Mouse (Mus musculus): ENCODE measurements at regions not wholly inside any gene's neighbourhood (a gene's known extent, or its start where the extent isn't known, plus 50 kb on each side); places are given as distances from the start of the nearest gene placed in this dataset.

DNA sequence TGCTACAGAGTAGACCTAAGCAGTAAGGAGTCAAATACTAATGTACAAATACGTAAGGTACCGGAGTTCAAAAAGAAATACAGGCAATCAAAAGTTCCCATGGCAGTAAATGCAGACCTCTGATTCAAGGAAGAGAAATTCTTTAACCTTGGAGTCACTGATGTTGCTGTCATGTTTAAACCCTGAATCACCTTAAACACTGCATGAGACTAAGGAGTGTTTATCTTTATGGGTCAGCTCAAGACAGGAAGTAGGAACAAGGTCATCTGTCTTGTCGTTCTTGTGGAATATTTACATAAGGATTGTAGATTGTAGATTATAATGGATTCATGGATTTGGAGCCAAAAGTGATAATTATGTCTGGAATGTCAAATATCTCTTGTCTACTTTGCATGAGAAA, 1708.7 kb upstream of the Slc10a2 start:
- no peak for DNase-seq

- no peak for DNase-seq
Observed at GRCm38 (mm10) chr8:6807116-6807515, 1702.0 kb upstream of the Slc10a2 start.

DNA sequence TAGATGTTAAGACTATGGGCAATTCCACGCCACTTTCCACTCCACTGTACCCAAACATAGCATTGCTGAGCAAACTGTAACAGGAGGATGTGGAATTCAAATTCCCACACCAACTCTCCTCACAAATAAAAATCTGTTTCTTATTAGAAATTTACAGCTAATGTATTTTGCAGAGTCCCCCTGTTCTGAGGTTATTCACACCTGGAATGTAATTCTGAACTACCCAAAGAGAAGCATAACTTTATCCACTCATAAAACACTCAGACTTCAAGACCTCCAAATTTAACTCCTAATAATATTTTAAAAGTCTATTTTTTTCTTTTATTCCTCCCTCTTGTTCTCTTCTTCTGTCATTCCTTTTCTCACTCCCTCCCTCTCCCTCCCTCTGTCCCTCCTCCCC, 1698.0 kb upstream of the Slc10a2 start:
- no peak for DNase-seq

DNA sequence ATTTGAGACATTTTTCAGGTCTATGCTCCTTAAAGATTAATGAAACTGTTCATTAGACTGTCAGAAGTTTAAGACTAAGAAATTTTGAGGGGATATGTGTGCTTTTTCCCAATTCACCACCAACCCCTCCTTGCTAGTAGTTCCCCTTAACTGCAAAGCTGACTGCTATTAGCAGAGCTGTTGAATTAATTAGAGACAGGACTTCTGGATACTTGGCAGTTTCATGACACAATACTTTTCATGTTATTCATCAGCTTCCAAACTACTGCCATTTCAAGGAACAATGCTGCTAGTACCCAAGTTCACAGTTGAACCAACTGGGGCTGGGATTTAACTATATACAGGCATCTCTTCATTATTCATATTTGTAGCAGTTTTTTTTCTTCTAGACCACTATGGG, 1695.9 kb upstream of the Slc10a2 start:
- DNase-seq: no peak

DNA sequence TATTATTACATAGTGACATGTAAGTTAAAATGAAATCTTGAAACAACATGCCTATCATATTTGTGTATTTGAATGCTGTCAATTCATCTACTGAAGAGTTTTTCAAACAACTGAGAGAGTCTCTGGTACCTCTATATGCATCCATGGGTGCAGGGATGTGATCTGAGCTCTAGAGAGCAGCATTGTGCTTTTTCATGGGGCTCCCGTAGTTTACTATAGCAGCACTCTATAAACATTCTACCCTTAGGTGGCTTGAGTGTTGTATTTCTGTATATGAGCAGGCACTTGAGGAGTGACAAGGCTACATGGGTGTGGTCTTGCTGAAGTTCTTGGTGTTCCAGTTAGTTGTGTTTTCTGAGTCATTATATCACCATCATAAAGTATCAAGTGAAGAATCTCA, 1683.9 kb upstream of the Slc10a2 start:
- DNase-seq: no peak

DNA sequence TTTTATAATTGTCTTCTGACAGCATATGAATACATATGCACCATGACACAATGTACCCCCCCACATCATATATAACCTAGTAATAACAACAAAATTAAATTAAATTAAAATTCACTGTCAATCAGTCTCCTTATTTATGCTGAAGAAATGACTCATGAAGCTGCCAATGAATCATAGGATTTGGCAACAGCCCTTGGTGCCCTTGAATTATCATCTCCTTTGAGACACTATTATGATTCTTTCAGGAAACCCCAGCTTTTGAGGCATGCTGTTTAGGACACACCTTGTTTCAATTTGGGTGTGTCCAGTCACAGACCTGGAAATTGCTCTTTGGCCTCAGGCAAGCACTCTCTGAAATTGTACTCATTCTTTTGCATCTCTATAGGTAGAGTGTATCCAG, 1675.8 kb upstream of the Slc10a2 start:
- no peak for DNase-seq

DNA sequence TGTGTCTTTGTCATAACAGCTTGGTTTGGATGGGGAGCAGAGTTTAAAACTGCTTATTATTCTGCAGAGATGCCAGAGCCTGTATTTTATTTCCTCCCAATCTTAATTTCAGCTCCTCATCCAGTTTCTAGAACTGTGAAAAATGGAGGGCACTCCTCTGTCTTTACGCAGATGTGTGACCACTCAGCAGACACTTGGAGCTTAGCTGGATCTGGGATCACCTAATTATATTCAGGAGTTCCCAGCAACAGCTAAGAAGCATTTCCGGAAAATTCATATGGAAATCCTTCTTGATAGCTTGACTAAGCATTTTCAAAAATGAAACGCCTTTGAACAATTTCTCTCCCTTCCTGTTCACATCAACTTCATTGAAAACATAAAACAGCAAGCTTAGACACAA, 1670.0 kb upstream of the Slc10a2 start:
- no peak for DNase-seq

GRCm38 (mm10) chr8:6729571-6729970, 1624.4 kb upstream of the Slc10a2 start:
- DNase-seq: no peak

- DNase-seq: no peak
Observed at GRCm38 (mm10) chr8:6708886-6709449, 1603.8 kb upstream of the Slc10a2 start.

GRCm38 (mm10) chr8:6688595-6688994, 1583.4 kb upstream of the Slc10a2 start:
- DNase-seq: no peak

DNA sequence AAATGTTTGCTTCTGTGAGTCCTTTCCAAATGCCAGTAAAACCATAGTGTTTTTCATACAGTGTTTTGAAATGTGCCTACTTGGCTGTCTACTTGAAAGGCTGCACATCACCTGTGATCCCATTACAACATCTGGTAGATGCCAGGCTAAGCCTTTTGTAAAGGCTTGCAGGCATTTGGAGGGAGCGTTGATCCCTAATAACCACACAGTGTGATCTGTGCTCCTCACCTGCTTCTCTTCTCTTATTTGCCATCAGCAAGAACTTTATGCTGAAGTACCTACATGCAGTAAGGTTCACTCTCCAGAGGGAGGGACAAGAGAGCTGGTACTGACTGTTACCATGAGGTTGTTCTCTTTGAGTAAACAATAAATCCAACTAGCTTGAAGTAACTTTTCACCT, 1553.7 kb upstream of the Slc10a2 start:
- no peak for DNase-seq

GRCm38 (mm10) chr8:6657451-6657990, 1552.4 kb upstream of the Slc10a2 start:
- no peak for DNase-seq

- DNase-seq: no peak
Observed at GRCm38 (mm10) chr8:6652180-6652579, 1547.0 kb upstream of the Slc10a2 start.

- DNase-seq: no peak
Observed at GRCm38 (mm10) chr8:6648083-6648482, 1542.9 kb upstream of the Slc10a2 start.

DNA sequence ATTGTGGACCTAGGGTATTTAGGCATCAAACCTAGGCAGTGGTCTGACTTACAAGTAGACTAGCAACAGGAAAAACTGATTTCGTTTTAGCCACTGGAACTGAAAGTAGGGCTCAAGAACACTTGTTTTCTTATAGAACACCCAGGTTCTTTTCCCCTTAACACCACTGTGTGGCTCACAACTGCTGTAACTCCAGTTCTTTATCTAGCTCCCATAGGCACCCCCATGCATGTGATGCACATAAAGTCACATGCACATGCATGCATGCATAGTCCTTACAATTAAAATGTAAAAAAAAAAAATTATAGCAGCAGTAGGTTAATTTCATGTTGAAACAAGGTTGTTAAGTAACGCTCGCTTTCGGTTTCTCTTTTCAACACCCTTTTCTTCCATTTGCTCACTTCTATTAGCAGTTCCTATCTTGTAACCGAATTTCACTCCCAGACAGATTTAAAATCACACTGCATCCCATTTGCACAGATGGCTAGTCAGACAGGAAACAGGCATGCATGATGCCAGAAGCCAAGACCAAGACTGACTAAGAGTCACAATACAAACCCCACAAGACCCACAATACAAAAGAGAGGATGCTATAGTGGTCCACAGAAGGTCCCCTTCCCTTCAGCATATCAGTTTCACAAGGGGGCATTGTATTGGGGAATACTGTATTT, 1540.3 kb upstream of the Slc10a2 start:
- DNase-seq: no peak

GRCm38 (mm10) chr8:6644396-6644795, 1539.2 kb upstream of the Slc10a2 start:
- DNase-seq: no peak

- DNase-seq: no peak
Observed at GRCm38 (mm10) chr8:6627009-6627557, 1521.9 kb upstream of the Slc10a2 start.

GRCm38 (mm10) chr8:6608891-6609290, 1503.7 kb upstream of the Slc10a2 start:
- DNase-seq: no peak

DNA sequence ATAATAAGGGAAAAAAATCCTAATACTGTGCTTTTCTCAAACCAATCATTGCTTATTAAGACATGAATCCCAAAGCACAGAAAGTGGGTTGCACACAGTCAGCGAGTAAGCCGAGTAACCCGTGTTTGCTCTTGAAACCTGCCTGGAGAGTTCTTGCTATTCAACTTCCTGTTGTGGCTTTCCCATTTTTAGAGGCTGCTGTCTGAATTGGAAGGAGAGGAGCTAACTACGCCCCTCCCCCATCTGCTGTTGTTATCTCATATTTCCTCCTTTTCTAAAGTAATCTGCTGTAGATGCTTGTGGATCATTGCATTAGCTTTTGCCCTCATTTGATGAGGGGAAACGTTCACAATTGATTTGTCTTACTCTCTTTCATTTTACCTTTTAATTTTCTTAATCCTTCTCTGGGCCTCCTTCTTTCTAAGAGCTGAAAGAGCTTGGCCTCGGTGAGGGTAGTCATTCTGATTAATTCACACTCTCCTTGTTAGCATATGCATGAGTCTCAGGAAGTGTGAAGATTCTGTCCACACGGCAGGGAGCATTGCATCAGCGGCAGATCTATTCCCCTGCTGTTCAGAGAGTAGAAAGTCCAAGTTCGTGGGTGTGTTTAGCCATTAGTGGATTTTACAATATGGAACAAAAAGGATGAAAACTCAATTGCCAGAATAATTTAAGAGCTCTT, 1501.8 kb upstream of the Slc10a2 start:
- DNase-seq: no peak

DNA sequence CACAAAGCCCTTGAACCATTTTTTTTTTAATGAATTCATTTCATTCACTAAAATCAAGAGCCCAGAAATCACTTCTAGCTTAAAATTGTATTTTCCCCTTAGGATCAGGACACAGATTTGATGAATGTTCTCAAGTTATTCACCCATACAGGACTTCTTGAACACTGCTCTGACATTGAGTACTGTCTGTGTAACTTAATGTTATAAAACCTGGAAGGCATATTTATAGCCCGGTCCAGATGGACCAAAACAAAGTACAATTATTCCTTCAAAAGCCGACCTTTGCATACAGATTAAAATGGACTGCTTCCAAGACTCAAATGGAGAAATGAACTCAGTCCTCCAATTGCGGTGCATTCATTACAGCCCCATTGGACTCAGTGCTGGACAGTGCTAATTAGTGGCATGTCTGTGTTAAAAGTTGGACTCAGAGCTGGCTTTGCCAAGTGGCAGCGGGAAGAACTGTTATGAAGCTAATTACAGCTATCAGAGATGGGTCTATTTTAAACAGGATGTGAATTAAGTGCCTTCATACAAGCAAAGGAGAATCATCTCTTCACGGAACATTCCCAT, 1499.2 kb upstream of the Slc10a2 start:
- DNase-seq: no peak

- DNase-seq: no peak
Observed at GRCm38 (mm10) chr8:6590146-6590545, 1485.0 kb upstream of the Slc10a2 start.

- no peak for DNase-seq
Observed at GRCm38 (mm10) chr8:6583337-6584096, 1478.4 kb upstream of the Slc10a2 start.

DNA sequence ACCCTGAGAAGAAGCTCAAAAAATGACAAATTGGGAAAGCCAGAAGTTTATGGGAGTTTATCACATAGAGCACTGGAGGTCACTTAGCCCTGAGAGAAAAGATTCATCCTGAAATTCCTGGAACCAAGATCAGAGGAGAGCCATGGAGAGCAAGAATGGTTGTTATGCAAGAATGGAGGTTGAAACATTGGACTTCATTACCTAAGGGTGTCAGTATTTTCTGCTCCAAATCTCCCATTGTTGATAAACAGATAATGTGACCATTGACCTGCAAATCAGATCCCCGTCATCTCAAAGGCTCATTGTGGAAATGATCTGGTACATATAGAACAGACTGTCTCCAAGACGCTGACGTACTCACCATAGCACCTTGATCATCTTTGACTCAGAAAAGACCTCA, 1477.6 kb upstream of the Slc10a2 start:
- no peak for DNase-seq
